Mouse (Mus musculus) intestine, postnatal 0 days (tissue): Measurements from ENCODE around the gene Aup1. TPM values are rescaled to one million over a fixed set of nuclear protein-coding genes. Genes with fewer than 3 reads are reported as not detected.

ENCODE experiments used
- ATAC-seq: fragments of 200-750 bp; cut with Nextera tagmentation; 2 replicates; pipeline ENCODE4 v1.8.0; 2017; ENCODE audit warnings: mild to moderate bottlenecking, moderate TSS enrichment, moderate library complexity
- H3K27ac ChIP-seq: fragments of 300-500 bp; sonication (generic); 2 replicates; pipeline ENCODE4 v1.5.1; 2014; ENCODE audit warnings: mild to moderate bottlenecking, low read depth, low read length, moderate library complexity
- H3K27me3 ChIP-seq: fragments of 300-500 bp; sonication (generic); replicated peaks from 2 replicates; pipeline ENCODE4 v1.6.1; 2014; ENCODE audit warnings: low read length, mixed read lengths; ENCODE audit not compliant: control insufficient read depth, insufficient read depth
- H3K36me3 ChIP-seq: fragments of 300-500 bp; sonication (generic); 2 replicates; pipeline ENCODE4 v1.6.1; 2014; ENCODE audit warnings: mild to moderate bottlenecking, moderate library complexity; ENCODE audit not compliant: control insufficient read depth, insufficient read depth
- H3K4me1 ChIP-seq: fragments of 300-500 bp; sonication (generic); replicated peaks from 2 replicates; pipeline ENCODE4 v1.6.1; 2014; ENCODE audit warnings: antibody characterized with exemption, low read length, mixed read lengths; ENCODE audit not compliant: control insufficient read depth, insufficient read depth
- H3K4me2 ChIP-seq: fragments of 300-500 bp; sonication (generic); replicated peaks from 2 replicates; pipeline ENCODE4 v1.6.1; 2014; ENCODE audit warnings: low read depth, mild to moderate bottlenecking, moderate library complexity
- H3K4me3 ChIP-seq: fragments of 300-500 bp; sonication (generic); 2 replicates; pipeline ENCODE4 v1.5.1; 2014; ENCODE audit warnings: low read depth, low read length
- H3K9ac ChIP-seq: fragments of 300-500 bp; sonication (generic); 2 replicates; pipeline ENCODE4 v1.6.1; 2014; ENCODE audit warnings: mild to moderate bottlenecking, low read depth, low read length
- H3K9me3 ChIP-seq: fragments of 300-500 bp; sonication (generic); 2 replicates; pipeline ENCODE4 v1.6.1; 2016; ENCODE audit warnings: mixed run types; ENCODE audit not compliant: control insufficient read depth
- CTCF ChIP-seq: sonication (generic); IDR thresholded peaks from 2 replicates; pipeline ENCODE4 v1.5.1; 2016; ENCODE audit warnings: low read depth, mild to moderate bottlenecking, control low read depth, antibody characterized with exemption, moderate library complexity
- WGBS: fragments of 180-500 bp; shearing (Covaris S2); extraction: QIAGEN DNeasy Blood & Tissue Kit; methylation state at CpG from one replicate; pipeline ENCODE4 v1.1.7; 2014; 5-methylcytosine and 5-hydroxymethylcytosine counted together
- microRNA counts: library from miRNA; unstranded; fragments of <30 nt; microRNA quantifications from one replicate; lab custom pipeline; 2016
- microRNA-seq: library from miRNA; unstranded; fragments of <30 nt; microRNA quantifications from one replicate; pipeline ENCODE4, GENCODE M21; 2016
- polyA plus RNA-seq: library from polyadenylated mRNA; unstranded; fragments of >200 nt; fragmentation: Nextera tagmentation; extraction: Ambion mirVana; gene quantifications from 2 replicates; pipeline ENCODE4 v1.2.1, GENCODE M21; 2015

The Aup1 gene
- polyA plus RNA-seq, 1 experiment from 2014 or later = 191 TPM

DNA sequence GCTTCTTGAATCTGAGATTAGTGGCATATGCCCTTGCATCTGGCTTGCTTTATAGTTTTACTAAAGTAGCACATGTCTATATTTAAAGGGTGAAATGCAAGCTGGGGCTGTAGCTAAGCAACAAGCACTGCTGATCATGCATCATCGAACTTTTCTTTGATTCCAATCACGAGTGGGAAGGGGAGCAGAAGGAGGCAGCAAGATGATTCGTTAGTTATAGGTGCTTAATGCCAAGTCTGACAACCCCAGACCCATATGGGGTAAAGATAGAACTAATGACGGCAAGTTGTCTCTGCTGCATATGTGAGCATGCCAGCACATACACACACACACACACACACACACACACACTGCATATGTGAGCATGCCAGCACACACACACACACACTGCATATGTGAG is 49.8 kb downstream of the Aup1 start:
- Histone ChIP-seq H3K4me3 (no peak overlapping the region), H3K4me1 (peaks cover 9% of the 10 kb centered on the region), H3K9ac (no peak overlapping the region), H3K36me3 (peaks cover 11% of the 10 kb centered on the region; the same call in 1 of the 2 replicates), H3K27me3 (no peaks in the 10 kb centered on the region), H3K27ac (no peak overlapping the region), H3K9me3 (no peaks in the 10 kb centered on the region), H3K4me2 (no peak overlapping the region)
- no peak for TF ChIP-seq CTCF
- ATAC-seq = no peak
- WGBS = 82% methylated on average over 4 of the region's 4 CpGs

MicroRNAs encoded within 50 kb of the gene (microRNA counts, 519-probe panel; counts per million panel counts)
- not detected for microRNA mmu-miR-3470a+mmu-miR-3470b (lab: Ali Mortazavi, UCI)

Small RNA genes lying within 50 kb of the gene (microRNA-seq; reads per million reads assigned to microRNA genes)
- not detected for gene Mir3470a
- gene Mir7040 = not detected

Other genes starting within 250 kb of the Aup1 start
- gene Sema4f, start 114.8 kb upstream of the Aup1 start, polyA plus RNA-seq = 0.56 and 0.64 TPM in 2 replicates
- gene M1ap, start 107.6 kb upstream of the Aup1 start, polyA plus RNA-seq = 0.16 TPM in 1 of 2 replicates, not detected in the other
- 7.7 and 8.8 TPM in 2 replicates for gene Dok1, start 21.1 kb upstream of the Aup1 start, polyA plus RNA-seq
- 4.1 and 4.7 TPM in 2 replicates for gene Loxl3, start 20.3 kb upstream of the Aup1 start, polyA plus RNA-seq
- 22.7 and 24.0 TPM in 2 replicates for gene Htra2, start 752 bp downstream of the Aup1 start, polyA plus RNA-seq
- gene Dqx1, start 3.3 kb downstream of the Aup1 start, polyA plus RNA-seq = 24.8 and 27.1 TPM in 2 replicates
- gene Tlx2, start 15.8 kb downstream of the Aup1 start, polyA plus RNA-seq = 7.6 and 8.4 TPM in 2 replicates
- gene Pcgf1, start 23.3 kb downstream of the Aup1 start, polyA plus RNA-seq = 13.6 and 14.4 TPM in 2 replicates
- gene Lbx2, start 31.8 kb downstream of the Aup1 start, polyA plus RNA-seq = 0.23 TPM in 1 of 2 replicates, not detected in the other
- 0.84 and 1.3 TPM in 2 replicates for gene Ccdc142, start 47.1 kb downstream of the Aup1 start, polyA plus RNA-seq
- gene Gm42688, start 47.1 kb downstream of the Aup1 start, polyA plus RNA-seq = 1.1 and 1.2 TPM in 2 replicates
- gene Mrpl53, start 54.5 kb downstream of the Aup1 start, polyA plus RNA-seq = 113 and 115 TPM in 2 replicates
- gene Mogs, start 61.0 kb downstream of the Aup1 start, polyA plus RNA-seq = 18.4 and 20.9 TPM in 2 replicates
- gene Wbp1, start 67.0 kb downstream of the Aup1 start, polyA plus RNA-seq = 69.1 and 72.7 TPM in 2 replicates
- 6.0 and 8.5 TPM in 2 replicates for gene Ino80b, start 70.9 kb downstream of the Aup1 start, polyA plus RNA-seq
- 19.7 and 21.1 TPM in 2 replicates for gene Rtkn, start 80.9 kb downstream of the Aup1 start, polyA plus RNA-seq
- 1.0 and 1.2 TPM in 2 replicates for gene Wdr54, start 101.9 kb downstream of the Aup1 start, polyA plus RNA-seq
- gene 1700003E16Rik, start 101.9 kb downstream of the Aup1 start, polyA plus RNA-seq = 0.60 and 1.0 TPM in 2 replicates
- 47.1 and 49.9 TPM in 2 replicates for gene Dctn1, start 111.4 kb downstream of the Aup1 start, polyA plus RNA-seq
- gene Slc4a5, start 165.3 kb downstream of the Aup1 start, polyA plus RNA-seq = 1.5 and 1.7 TPM in 2 replicates